ENCODE assay signal across 20 mouse cellular contexts in the genomic region with DNA sequence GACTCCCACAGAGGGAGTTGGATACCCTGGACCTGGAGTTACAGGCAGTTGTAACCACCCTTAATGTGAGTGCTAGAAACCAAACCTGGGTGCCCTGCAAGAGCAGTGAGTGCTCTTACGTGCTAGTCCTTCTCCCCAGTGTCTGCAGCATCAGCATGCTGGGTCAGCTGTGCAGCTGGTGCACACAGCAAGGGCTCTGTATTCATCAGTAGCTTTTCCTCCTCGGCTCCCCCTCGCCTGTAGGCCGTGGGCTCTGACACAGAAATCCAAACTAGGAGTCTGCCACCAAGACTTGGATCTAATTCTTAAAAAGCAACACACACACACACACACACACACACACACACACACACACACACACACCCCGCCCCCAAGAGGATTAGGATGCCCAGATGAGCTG. TPM values are rescaled to one million over a fixed set of nuclear protein-coding genes. Genes with fewer than 3 reads are reported as not detected.
DNase-seq lines count a peak whose midpoint lies in the region; ATAC-seq lines count a peak whose summit lies in the region.
"Not testable (repeated sequence)": the region's sequence is repeated elsewhere in the genome, so short reads cannot be mapped to it uniquely, and the experiment has no call there.
"Had no signal": no experiment of that assay in that cellular context is flagged by ENCODE, and none has a peak within 500 bp of the region (broad histone marks: within the 10 kb centered on the region; RNA-seq: fewer than 3 reads in every experiment).

No protein-coding gene starts in this region.

- WGBS in forebrain, embryonic 14.5 days = 50% methylated on average over 1 of the region's 5 CpGs

- H3K4me2 ChIP-seq in forebrain, embryonic 14.5 days (ENCODE audit: low read length) = not testable (repeated sequence)

- H3K9ac ChIP-seq in forebrain, embryonic 14.5 days (ENCODE audit: low read length) = not testable (repeated sequence)

- H3K9me3 ChIP-seq in forebrain, embryonic 14.5 days (replicated peaks; ENCODE audit: control insufficient read depth, low read length) = not testable (repeated sequence)

- not testable (repeated sequence) for DNase-seq in forebrain, embryonic 14.5 days (ENCODE audit: low spot score)
- peak; percentile 2 to 3 for DNase-seq in frontal cortex, postnatal 25 days (ENCODE audit: low spot score in 2 of 2)
- peak; percentile 0 for DNase-seq in layer of hippocampus, postnatal 14 days (ENCODE audit: low spot score in 2 of 2)
- DNase-seq in left cerebral cortex, postnatal 25 days (ENCODE audit: low spot score in 2 of 2) = peak; percentile 0 to 11
- DNase-seq in right cerebral cortex, adult 18-20 months = peak; percentile 1
- DNase-seq in right cerebral cortex, postnatal 25 days = peak; percentile 3

- intact Hi-C loops in left cerebral cortex, postnatal 25 days (cut with DNase I) = not testable (repeated sequence)

- ATAC-seq in forebrain, embryonic 14.5 days = peak; percentile 12; the same call in 1 of the 2 replicates

- H3K4me1 ChIP-seq in forebrain, embryonic 14.5 days (ENCODE audit: control insufficient read depth, insufficient read depth, low read length) = not testable (repeated sequence)

- H3K4me3 ChIP-seq in forebrain, embryonic 14.5 days (ENCODE audit: low read depth, low read length) = not testable (repeated sequence)

- not testable (repeated sequence) for H3K27me3 ChIP-seq in forebrain, embryonic 14.5 days (replicated peaks; ENCODE audit: control insufficient read depth, insufficient read depth, low read length)

- H3K27ac ChIP-seq in forebrain, embryonic 14.5 days (ENCODE audit: low read depth, low read length) = not testable (repeated sequence)

- not testable (repeated sequence) for H3K36me3 ChIP-seq in forebrain, embryonic 14.5 days (ENCODE audit: control insufficient read depth, insufficient read depth, low read length)

RNA-seq across cellular contexts. Expression of a gene that starts 2.3 kb away (rescaled TPM):
- polyA plus RNA-seq in forebrain, embryonic 14.5 days (2014; fragmentation: Nextera tagmentation; extraction: Ambion mirVana) = not detected in 2 replicates
- total RNA-seq in layer of hippocampus, postnatal 14 days (2021) = 1 to 10 TPM in 1 of 2 experiments, not detected in 1; 3.0 TPM
- total RNA-seq in left cerebral cortex, postnatal 25 days (2021) = not detected
- total RNA-seq: common myeloid progenitor, adult 5-6 weeks; hematopoietic stem cell, adult 5-6 weeks had no signal
- polyA plus RNA-seq: embryonic facial prominence, embryonic 11.5 days; forebrain, embryonic 11.5 days; forebrain, embryonic 16.5 days; heart, embryonic 11.5 days; heart, embryonic 15.5 days; hindbrain, embryonic 13.5 days had no signal

RNA-seq across cellular contexts. Expression of a gene that starts 22.2 kb away (rescaled TPM):
- polyA plus RNA-seq in forebrain, embryonic 14.5 days (2014; fragmentation: Nextera tagmentation; extraction: Ambion mirVana) = 3.7 and 4.4 TPM in 2 replicates
- 10 to 100 TPM; 16.8 to 18.5 TPM for total RNA-seq in layer of hippocampus, postnatal 14 days (2021)
- total RNA-seq in left cerebral cortex, postnatal 25 days (2021) = 10 to 100 TPM in 1 of 2 experiments, 1 to 10 TPM in 1; 5.7 to 11.0 TPM

RNA-seq across cellular contexts. Expression of a gene that starts 32.9 kb away (rescaled TPM):
- polyA plus RNA-seq in forebrain, embryonic 14.5 days (2014; fragmentation: Nextera tagmentation; extraction: Ambion mirVana) = not detected in 2 replicates
- not detected for total RNA-seq in layer of hippocampus, postnatal 14 days (2021)
- total RNA-seq in left cerebral cortex, postnatal 25 days (2021) = not detected
- total RNA-seq: adrenal gland, adult 2 months; adrenal gland, postnatal 25 days; common myeloid progenitor, adult 5-6 weeks; gastrocnemius, postnatal 10 days; gastrocnemius, postnatal 4 days; heart, adult 2 months; heart, postnatal 14 days; hematopoietic stem cell, adult 5-6 weeks had no signal
- polyA plus RNA-seq: adrenal gland, adult 2 months; forebrain, embryonic 11.5 days; forebrain, embryonic 16.5 days; heart, adult 2 months; heart, embryonic 11.5 days; heart, embryonic 15.5 days; hindbrain, embryonic 13.5 days had no signal
